13 mouse cellular contexts compared by ENCODE assay signal in the genomic region with DNA sequence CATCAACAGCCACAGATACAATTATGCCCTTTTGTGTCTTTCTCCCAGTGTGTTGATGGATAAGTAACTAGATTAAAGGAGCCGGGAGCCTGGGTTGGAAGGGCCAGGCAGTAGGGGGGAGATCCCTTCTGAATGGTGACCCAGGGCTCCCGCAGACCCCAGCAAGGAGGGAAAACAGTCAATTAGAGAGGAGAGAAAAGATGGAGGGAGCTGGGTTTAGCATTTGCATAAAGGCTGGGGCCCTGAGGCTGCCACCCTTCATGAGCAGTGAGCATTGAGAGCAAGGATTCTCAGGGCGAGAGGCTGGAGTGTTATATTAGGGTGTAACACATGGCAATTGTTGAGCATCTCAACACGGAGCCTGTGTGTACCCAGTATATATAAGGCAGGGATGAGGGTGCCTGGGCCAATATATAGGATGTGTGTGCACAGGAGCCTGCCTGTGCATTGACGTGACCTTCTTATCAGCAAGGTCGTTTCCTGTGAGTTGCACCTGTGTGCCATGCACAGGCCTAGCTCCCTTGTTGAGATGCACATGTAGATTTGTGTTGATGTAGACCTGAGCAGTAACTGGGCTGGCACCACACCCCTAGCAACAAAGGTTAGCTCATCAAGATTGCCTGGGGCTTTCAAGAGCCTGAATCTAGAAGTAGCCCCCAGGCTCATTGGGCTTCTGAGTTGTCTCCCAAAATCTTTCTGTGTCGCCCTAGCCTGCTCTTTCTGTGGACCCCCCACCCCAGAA.
DNase-seq lines count a peak whose midpoint lies in the region; ATAC-seq lines count a peak whose summit lies in the region.
"Had no signal": no experiment of that assay in that cellular context is flagged by ENCODE, and none has a peak within 500 bp of the region (broad histone marks: within the 10 kb centered on the region; RNA-seq: fewer than 3 reads in every experiment).

No protein-coding gene starts in this region.

- no peaks in the 10 kb centered on the region for H3K27me3 ChIP-seq in kidney, embryonic 16.5 days (ENCODE audit: insufficient read depth, low read length)
- no peaks in the 10 kb centered on the region for H3K27me3 ChIP-seq in forebrain, embryonic 15.5 days
- peaks cover 47% of the 10 kb centered on the region for H3K27me3 ChIP-seq in midbrain, embryonic 12.5 days
- H3K27me3 ChIP-seq in stomach, embryonic 15.5 days (replicated peaks) = no peaks in the 10 kb centered on the region

- H3K4me3 ChIP-seq in kidney, embryonic 16.5 days (ENCODE audit: low read length) = no peak overlapping the region
- H3K4me3 ChIP-seq in forebrain, embryonic 15.5 days = no peak overlapping the region
- H3K4me3 ChIP-seq in midbrain, embryonic 12.5 days = no peak overlapping the region
- H3K4me3 ChIP-seq in stomach, embryonic 15.5 days (replicated peaks) = no peak overlapping the region
- H3K4me3 ChIP-seq: liver, embryonic 12.5 days; myocyte had no signal

- no peak for DNase-seq in kidney, adult 11 months
- no peak for DNase-seq in right cerebral cortex, postnatal 36 days (ENCODE audit: low spot score in 2 of 2)
- DNase-seq in testis, postnatal 14 days (ENCODE audit: low spot score) = no peak
- DNase-seq in cerebellum, adult 8-10 months = no peak
- DNase-seq: heart, postnatal 36 days; kidney, postnatal 25 days; right cerebral cortex, postnatal 14 days had no signal

- H3K9me3 ChIP-seq in kidney, embryonic 16.5 days (ENCODE audit: low read length) = no peaks in the 10 kb centered on the region
- H3K9me3 ChIP-seq in forebrain, embryonic 15.5 days = no peaks in the 10 kb centered on the region
- H3K9me3 ChIP-seq in midbrain, embryonic 12.5 days = no peaks in the 10 kb centered on the region
- no peaks in the 10 kb centered on the region for H3K9me3 ChIP-seq in stomach, embryonic 15.5 days
- H3K9me3 ChIP-seq: liver, embryonic 12.5 days had no signal

- no peaks in the 10 kb centered on the region for H3K4me1 ChIP-seq in kidney, embryonic 16.5 days (ENCODE audit: insufficient read depth, low read length)
- peaks cover 12% of the 10 kb centered on the region for H3K4me1 ChIP-seq in forebrain, embryonic 15.5 days
- H3K4me1 ChIP-seq in midbrain, embryonic 12.5 days = peaks cover 26% of the 10 kb centered on the region
- peaks cover 5% of the 10 kb centered on the region; the same call in 1 of the 2 replicates for H3K4me1 ChIP-seq in stomach, embryonic 15.5 days
- H3K4me1 ChIP-seq: liver, embryonic 12.5 days had no signal

- H3K4me2 ChIP-seq in kidney, embryonic 16.5 days (replicated peaks; ENCODE audit: low read depth, low read length) = no peak overlapping the region
- no peak overlapping the region for H3K4me2 ChIP-seq in forebrain, embryonic 15.5 days (replicated peaks)
- H3K4me2 ChIP-seq in midbrain, embryonic 12.5 days (replicated peaks) = peak overlapping the region; percentile 10; the same call in 1 of the 2 replicates
- no peak overlapping the region for H3K4me2 ChIP-seq in stomach, embryonic 15.5 days
- H3K4me2 ChIP-seq: liver, embryonic 12.5 days had no signal

- 0 out of 2 replicates have a peak, but pooled peaks have one; percentile 27 for ATAC-seq in kidney, embryonic 16.5 days (ENCODE audit: low FRiP score, low TSS enrichment)
- ATAC-seq in forebrain, embryonic 15.5 days (replicated peaks) = peak; percentile 71
- ATAC-seq in midbrain, embryonic 12.5 days (ENCODE audit: low FRiP score, low read depth) = peak; percentile 57
- 0 out of 2 replicates have a peak, but pooled peaks have one; percentile 29 for ATAC-seq in stomach, embryonic 15.5 days (ENCODE audit: insufficient read depth, low FRiP score, low read depth)
- ATAC-seq: liver, embryonic 12.5 days had no signal

- no peak overlapping the region for H3K9ac ChIP-seq in kidney, embryonic 16.5 days (replicated peaks; ENCODE audit: low read length)
- no peak overlapping the region for H3K9ac ChIP-seq in forebrain, embryonic 15.5 days (replicated peaks)
- H3K9ac ChIP-seq in midbrain, embryonic 12.5 days (replicated peaks) = no peak overlapping the region; the same call in 1 of the 2 replicates
- H3K9ac ChIP-seq in stomach, embryonic 15.5 days = no peak overlapping the region
- H3K9ac ChIP-seq: liver, embryonic 12.5 days had no signal

- WGBS in kidney, embryonic 16.5 days = 60% methylated on average over 7 of the region's 7 CpGs
- 14% methylated on average over 7 of the region's 7 CpGs for WGBS in forebrain, embryonic 15.5 days
- 27% methylated on average over 7 of the region's 7 CpGs for WGBS in midbrain, embryonic 12.5 days
- WGBS in stomach, embryonic 15.5 days = 52% methylated on average over 7 of the region's 7 CpGs

- H3K27ac ChIP-seq in kidney, embryonic 16.5 days (ENCODE audit: low read length) = no peak overlapping the region
- H3K27ac ChIP-seq in forebrain, embryonic 15.5 days (replicated peaks) = peak overlapping the region; percentile 94
- peak overlapping the region; percentile 64 for H3K27ac ChIP-seq in midbrain, embryonic 12.5 days (replicated peaks)
- H3K27ac ChIP-seq in stomach, embryonic 15.5 days = no peak overlapping the region
- H3K27ac ChIP-seq: liver, embryonic 12.5 days had no signal

- no peaks in the 10 kb centered on the region for H3K36me3 ChIP-seq in kidney, embryonic 16.5 days (ENCODE audit: insufficient read depth, low read length)
- H3K36me3 ChIP-seq in forebrain, embryonic 15.5 days = no peaks in the 10 kb centered on the region
- H3K36me3 ChIP-seq in midbrain, embryonic 12.5 days = no peaks in the 10 kb centered on the region
- no peaks in the 10 kb centered on the region for H3K36me3 ChIP-seq in stomach, embryonic 15.5 days
- H3K36me3 ChIP-seq: liver, embryonic 12.5 days had no signal

Comparison
In these comparisons a context has a peak if more than half of its experiments do, and no peak if none do; other contexts are left out.
1. H3K27ac ChIP-seq: peak in forebrain, embryonic 15.5 days (single experiment) and midbrain, embryonic 12.5 days (single experiment); none in kidney, embryonic 16.5 days (single experiment) and stomach, embryonic 15.5 days (single experiment).
2. Peak in every context shown above with its lines, with median percentiles within 50 percentile points of each other: ATAC-seq.